9 mouse cellular contexts compared by ENCODE assay signal in genomic region chr10:45334925-45335324, GRCm38 (mm10). TPM values are rescaled to one million over a fixed set of nuclear protein-coding genes. Genes with fewer than 3 reads are reported as not detected.
A peak's percentile ranks its signal among the peaks of the same experiment; 100 is the strongest.
DNase-seq lines count a peak whose midpoint lies in the region; ATAC-seq lines count a peak whose summit lies in the region.
"Had no signal": no experiment of that assay in that cellular context is flagged by ENCODE, and none has a peak within 500 bp of the region (broad histone marks: within the 10 kb centered on the region; RNA-seq: fewer than 3 reads in every experiment).

No protein-coding gene starts in this region.

- WGBS in liver, embryonic 15.5 days (ENCODE audit: insufficient replicate concordance), result 24% methylated on average over 7 of the region's 7 CpGs

- H3K4me1 ChIP-seq in liver, embryonic 15.5 days (replicated peaks), result no peaks in the 10 kb centered on the region

- H3K4me3 ChIP-seq in liver, embryonic 15.5 days (replicated peaks), result no peak overlapping the region

- intact Hi-C loops in left cerebral cortex, postnatal 14 days (cut with DNase I), result no loop called here

- DNase-seq in embryo, embryonic 10.5 days (ENCODE audit: low spot score), result peak; percentile 24
- DNase-seq in embryo, embryonic 9.5 days (ENCODE audit: extremely low spot score), result no peak
- DNase-seq in retina, postnatal 1 day, result peak; percentile 26
- no peak for DNase-seq in retina, embryonic 14.5 days (ENCODE audit: low spot score)
- no peak for DNase-seq in adrenal gland, adult (ENCODE audit: inconsistent age in 2 of 2, low spot score in 1 of 2)
- DNase-seq in left cerebral cortex, postnatal 14 days (ENCODE audit: low spot score in 2 of 2), result no peak
- DNase-seq in right cerebral cortex, adult 18-20 months, result no peak

- peaks cover 48% of the 10 kb centered on the region for H3K27me3 ChIP-seq in liver, embryonic 15.5 days

- ATAC-seq in liver, embryonic 15.5 days (ENCODE audit: insufficient read depth), result no peak

- no peaks in the 10 kb centered on the region for H3K9me3 ChIP-seq in liver, embryonic 15.5 days (replicated peaks)

- no peak overlapping the region for H3K27ac ChIP-seq in liver, embryonic 15.5 days (replicated peaks)

- H3K9ac ChIP-seq in liver, embryonic 15.5 days, result no peak overlapping the region

- H3K36me3 ChIP-seq in liver, embryonic 15.5 days (replicated peaks), result no peaks in the 10 kb centered on the region

- peak overlapping the region; percentile 68 for H3K4me2 ChIP-seq in liver, embryonic 15.5 days

RNA-seq across cellular contexts. Expression of gene Bves, which starts 0.6 kb away (rescaled TPM):
- 0.16 and 0.21 TPM in 2 replicates for polyA plus RNA-seq in liver, embryonic 15.5 days (2015; fragmentation: Nextera tagmentation; extraction: Ambion mirVana)
- total RNA-seq in left cerebral cortex, postnatal 14 days (2021), result under 1 TPM; 0.48 to 0.82 TPM
- total RNA-seq: common myeloid progenitor, adult 5-6 weeks had no signal

Comparison
In these comparisons a context has a peak if more than half of its experiments do, and no peak if none do; other contexts are left out.
1. DNase-seq: peak in embryo, embryonic 10.5 days (single experiment) and retina, postnatal 1 day (single experiment); none in embryo, embryonic 9.5 days (single experiment), retina, embryonic 14.5 days (single experiment), adrenal gland, adult (0 of 2), left cerebral cortex, postnatal 14 days (0 of 2) and right cerebral cortex, adult 18-20 months (single experiment).